Mouse (Mus musculus) CH12.LX (cell line): ENCODE measurements around the gene Stard5. TPM values are rescaled to one million over a fixed set of nuclear protein-coding genes. Genes with fewer than 3 reads are reported as not detected.
A peak's percentile ranks its signal among the peaks of the same experiment; 100 is the strongest.

ENCODE experiments used
- DNase-seq: peaks from one replicate; pipeline ENCODE4 v3.0.0-alpha.2; 2013; ENCODE audit errors: extremely low read depth
- H3K27ac ChIP-seq: 2 replicates; pipeline ENCODE4 v1.5.1; 2012; ENCODE audit warnings: low read depth, mild to moderate bottlenecking, control low read depth, moderate library complexity; ENCODE audit not compliant: insufficient read depth
- H3K27me3 ChIP-seq: replicated peaks from 2 replicates; pipeline ENCODE3; 2012; ENCODE audit warnings: inconsistent platforms
- H3K36me3 ChIP-seq, 2 experiments: replicated peaks in 1 of 2; 2 replicates each; pipeline versions ENCODE3 to v1.6.1; 2012; ENCODE audit warnings: inconsistent platforms in 1 of 2, low read length in 1 of 2, mild to moderate bottlenecking in 1 of 2, mixed read lengths in 1 of 2, moderate library complexity in 1 of 2; ENCODE audit not compliant: control insufficient read depth in 1 of 2, insufficient read depth in 1 of 2
- H3K4me1 ChIP-seq, 2 experiments: 2 replicates each; pipeline ENCODE4 v1.6.1; 2012; ENCODE audit warnings: inconsistent platforms in 1 of 2, moderate library complexity in 1 of 2; ENCODE audit not compliant: insufficient read depth in 2 of 2, control insufficient read depth in 1 of 2
- H3K4me2 ChIP-seq: 2 replicates; pipeline ENCODE4 v1.6.1; 2012; ENCODE audit warnings: low read depth, mild to moderate bottlenecking, control low read depth; ENCODE audit not compliant: poor library complexity, insufficient read depth, severe bottlenecking
- H3K4me3 ChIP-seq, 3 experiments: fragments of 150-350 bp in 1 of 3; sonication (generic) in 1 of 3; replicated peaks in 1 of 3; 2 replicates each; pipeline versions ENCODE3 to v1.5.1; 2011 to 2012; ENCODE audit warnings: low read depth in 2 of 3, low read length in 2 of 3, mild to moderate bottlenecking in 2 of 3, moderate library complexity in 2 of 3, control low read depth in 1 of 3, improper control_type of control experiment in 1 of 3, inconsistent platforms in 1 of 3, mixed read lengths in 1 of 3; ENCODE audit not compliant: poor library complexity in 1 of 3
- H3K79me2 ChIP-seq: replicated peaks from 2 replicates; pipeline ENCODE4 v1.6.1; 2012; ENCODE audit warnings: mild to moderate bottlenecking, moderate library complexity; ENCODE audit not compliant: control insufficient read depth, poor library complexity, insufficient read depth, severe bottlenecking; ENCODE audit errors: extremely low read depth
- H3K9ac ChIP-seq: 2 replicates; pipeline ENCODE4 v1.6.1; 2012; ENCODE audit warnings: low read depth, mild to moderate bottlenecking, control low read depth, moderate library complexity; ENCODE audit not compliant: insufficient read depth
- H3K9me3 ChIP-seq: replicated peaks from 2 replicates; pipeline ENCODE3; 2012; ENCODE audit warnings: low read length, inconsistent platforms, mixed read lengths
- BHLHE40 ChIP-seq: IDR thresholded peaks from 2 replicates; pipeline ENCODE4 v1.6.1; 2011; ENCODE audit warnings: mild to moderate bottlenecking, low read depth, low read length, improper control_type of control experiment
- CHD1 ChIP-seq: IDR thresholded peaks from 2 replicates; pipeline ENCODE4 v1.6.1; 2012; ENCODE audit warnings: low read depth, low read length, improper control_type of control experiment, inconsistent platforms
- CHD2 ChIP-seq: IDR thresholded peaks from 2 replicates; pipeline ENCODE4 v1.6.1; 2011; ENCODE audit warnings: low read length, improper control_type of control experiment
- CTCF ChIP-seq, 2 experiments: IDR thresholded peaks in 1 of 2; conservative IDR thresholded peaks in 1 of 2; 2 replicates each; pipeline ENCODE4 v1.5.1; 2011 to 2012; ENCODE audit warnings: low read depth in 2 of 2, low read length in 2 of 2, improper control_type of control experiment in 1 of 2, inconsistent platforms in 1 of 2, mild to moderate bottlenecking in 1 of 2, moderate library complexity in 1 of 2
- E2F4 ChIP-seq: IDR thresholded peaks from 2 replicates; pipeline ENCODE4 v1.6.1; 2011; ENCODE audit warnings: low read depth, low read length, improper control_type of control experiment; ENCODE audit not compliant: insufficient replicate concordance
- ELF1 ChIP-seq: IDR thresholded peaks from 2 replicates; pipeline ENCODE4 v1.6.1; 2014; ENCODE audit warnings: low read depth, mild to moderate bottlenecking, inconsistent platforms, low read length, improper control_type of control experiment
- ETS1 ChIP-seq: conservative IDR thresholded peaks from 2 replicates; pipeline ENCODE4 v1.6.1; 2012; ENCODE audit warnings: low read depth, mild to moderate bottlenecking, inconsistent platforms, low read length, improper control_type of control experiment, moderate library complexity
- GABPA ChIP-seq: IDR thresholded peaks from 2 replicates; pipeline ENCODE4 v1.6.1; 2012; ENCODE audit warnings: low read depth, low read length, improper control_type of control experiment, inconsistent platforms; ENCODE audit not compliant: insufficient replicate concordance
- HCFC1 ChIP-seq: IDR thresholded peaks from 2 replicates; pipeline ENCODE4 v1.6.1; 2012; ENCODE audit warnings: low read depth, mild to moderate bottlenecking, inconsistent platforms, low read length, improper control_type of control experiment
- JUN ChIP-seq: IDR thresholded peaks from 2 replicates; pipeline ENCODE4 v1.6.1; 2011; ENCODE audit warnings: low read depth, mild to moderate bottlenecking, low read length, improper control_type of control experiment, moderate library complexity; ENCODE audit not compliant: insufficient read depth
- JUND ChIP-seq: conservative IDR thresholded peaks from 2 replicates; pipeline ENCODE4 v1.6.1; 2011; ENCODE audit warnings: low read depth, low read length, improper control_type of control experiment
- KAT2A ChIP-seq: IDR thresholded peaks from 2 replicates; pipeline ENCODE4 v1.6.1; 2012; ENCODE audit warnings: low read length, improper control_type of control experiment, inconsistent platforms; ENCODE audit not compliant: insufficient replicate concordance
- MAFK ChIP-seq: IDR thresholded peaks from 2 replicates; pipeline ENCODE4 v1.6.1; 2011; ENCODE audit warnings: low read length, improper control_type of control experiment; ENCODE audit not compliant: insufficient replicate concordance
- MAX ChIP-seq: IDR thresholded peaks from 2 replicates; pipeline ENCODE4 v1.6.1; 2011; ENCODE audit warnings: low read length, improper control_type of control experiment
- MAZ ChIP-seq: IDR thresholded peaks from 2 replicates; pipeline ENCODE4 v1.6.1; 2012; ENCODE audit warnings: low read depth, mild to moderate bottlenecking, inconsistent platforms, low read length, improper control_type of control experiment, moderate library complexity
- MEF2A ChIP-seq: IDR thresholded peaks from 2 replicates; pipeline ENCODE4 v1.6.1; 2014; ENCODE audit warnings: low read depth, mild to moderate bottlenecking, inconsistent platforms, low read length, improper control_type of control experiment, borderline replicate concordance
- MXI1 ChIP-seq: IDR thresholded peaks from 2 replicates; pipeline ENCODE4 v1.6.1; 2011; ENCODE audit warnings: mild to moderate bottlenecking, low read depth, low read length, improper control_type of control experiment
- MYC ChIP-seq: IDR thresholded peaks from 2 replicates; pipeline ENCODE4 v1.6.1; 2011; ENCODE audit warnings: low read depth, mild to moderate bottlenecking, improper control_type of control experiment, low read length
- NELFE ChIP-seq: IDR thresholded peaks from 2 replicates; pipeline ENCODE4 v1.6.1; 2011; ENCODE audit warnings: low read depth, low read length, improper control_type of control experiment
- NRF1 ChIP-seq: IDR thresholded peaks from 2 replicates; pipeline ENCODE4 v1.6.1; 2014; ENCODE audit warnings: low read depth, mild to moderate bottlenecking, inconsistent platforms, low read length, improper control_type of control experiment, moderate library complexity
- PAX5 ChIP-seq: IDR thresholded peaks from 2 replicates; pipeline ENCODE4 v1.6.1; 2012; ENCODE audit warnings: low read length, inconsistent platforms, mixed read lengths
- POLR2A ChIP-seq: IDR thresholded peaks from 2 replicates; pipeline ENCODE4 v1.6.1; 2011; ENCODE audit warnings: low read depth, mild to moderate bottlenecking, improper control_type of control experiment, low read length
- RAD21 ChIP-seq: IDR thresholded peaks from 2 replicates; pipeline ENCODE4 v1.6.1; 2011; ENCODE audit warnings: low read depth, mild to moderate bottlenecking, low read length, improper control_type of control experiment, moderate library complexity
- RCOR1 ChIP-seq: conservative IDR thresholded peaks from 2 replicates; pipeline ENCODE4 v1.6.1; 2012; ENCODE audit warnings: low read depth, mild to moderate bottlenecking, inconsistent platforms, low read length, improper control_type of control experiment
- SIN3A ChIP-seq: IDR thresholded peaks from 2 replicates; pipeline ENCODE4 v1.6.1; 2012; ENCODE audit warnings: low read length, improper control_type of control experiment, inconsistent platforms
- SMC3 ChIP-seq: IDR thresholded peaks from 2 replicates; pipeline ENCODE4 v1.6.1; 2011; ENCODE audit warnings: low read depth, low read length, improper control_type of control experiment
- TBP ChIP-seq: conservative IDR thresholded peaks from 2 replicates; pipeline ENCODE4 v1.6.1; 2011; ENCODE audit warnings: low read depth, low read length, improper control_type of control experiment
- TCF12 ChIP-seq: IDR thresholded peaks from 2 replicates; pipeline ENCODE4 v1.6.1; 2014; ENCODE audit warnings: low read depth, mild to moderate bottlenecking, inconsistent platforms, low read length, improper control_type of control experiment
- UBTF ChIP-seq: IDR thresholded peaks from 2 replicates; pipeline ENCODE4 v1.6.1; 2012; ENCODE audit warnings: low read depth, mild to moderate bottlenecking, inconsistent platforms, low read length, improper control_type of control experiment, moderate library complexity
- USF1 ChIP-seq: IDR thresholded peaks from 2 replicates; pipeline ENCODE4 v1.6.1; 2014; ENCODE audit warnings: low read depth, mild to moderate bottlenecking, inconsistent platforms, low read length, improper control_type of control experiment
- USF2 ChIP-seq: conservative IDR thresholded peaks from 2 replicates; pipeline ENCODE4 v1.6.1; 2011; ENCODE audit warnings: low read depth, low read length, improper control_type of control experiment
- ZC3H11A ChIP-seq: IDR thresholded peaks from 2 replicates; pipeline ENCODE4 v1.6.1; 2012; ENCODE audit warnings: low read depth, mild to moderate bottlenecking, inconsistent platforms, low read length, improper control_type of control experiment
- ZKSCAN1 ChIP-seq: IDR thresholded peaks from 2 replicates; pipeline ENCODE4 v1.6.1; 2012; ENCODE audit warnings: low read depth, inconsistent platforms, low read length, improper control_type of control experiment, borderline replicate concordance
- ZNF384 ChIP-seq: IDR thresholded peaks from 2 replicates; pipeline ENCODE4 v1.6.1; 2012; ENCODE audit warnings: low read depth, low read length, improper control_type of control experiment, inconsistent platforms
- dilution Hi-C: fragments of 300-500 bp; cut with MboI; formaldehyde crosslinking; loops from 2 replicates; pipeline ENCODE4 v1.14.3; 2020; ENCODE audit warnings: low sequenced_read_pairs; ENCODE audit not compliant: extremely low pct_unique_long_range_greater_than_20kb, extremely low pct_ligation_motif_present
- in situ Hi-C: fragments of 300-500 bp; cut with MboI; formaldehyde crosslinking; loops from 3 replicates; pipeline ENCODE4 v1.14.3; 2019; ENCODE audit warnings: low sequenced_read_pairs, low pct_ligation_motif_present, low pct_unique_long_range_greater_than_20kb, mixed read lengths
- polyA plus RNA-seq: library from polyadenylated mRNA; unstranded; fragments of >175 nt; gene quantifications from 2 replicates; pipeline ENCODE4 v1.2.1, GENCODE M21; 2012; ENCODE audit warnings: low read depth; ENCODE audit not compliant: insufficient read length
- total RNA-seq, 2 experiments: library from RNA; depleted of rRNA; stranded (reverse); fragments of 300-350 nt in 1 of 2; fragments of >200 nt in 1 of 2; gene quantifications; 2 replicates each; pipeline ENCODE4 v1.2.3; 2012 to 2014

Stard5 gene
- total and polyA plus RNA-seq, 3 experiments: 31.7 to 44.9 (median 33.1) TPM

- peak; percentile 62 for TF ChIP-seq TBP
- TF ChIP-seq KAT2A: no peak
- no peak for TF ChIP-seq MAX
- no peak for TF ChIP-seq RCOR1
- no peak for TF ChIP-seq USF2
- no peak for TF ChIP-seq CTCF (conservative IDR thresholded peaks at IDR 0.05 in 1 of 2, IDR thresholded peaks at IDR 0.05 in 1 of 2; ENCODE audit: low read depth in 2 of 2, low read length in 2 of 2)
- TF ChIP-seq UBTF: no peak
These were observed 22.4 kb downstream of the Stard5 start (continued) for GRCm38 (mm10) chr7:83654196-83654595.

GRCm38 (mm10) chr7:83654938-83655630, 23.3 kb downstream of the Stard5 start:
- Histone ChIP-seq H3K36me3 (peaks cover 15 to 25% of the 10 kb centered on the region in 2 experiments), H3K4me3 (peak overlapping the region; percentile 65 to 97 (median 90)), H3K4me1 (peaks cover 9 to 51% of the 10 kb centered on the region in 2 experiments), H3K4me2 (peak overlapping the region; percentile 95), H3K79me2 (peaks cover 45% of the 10 kb centered on the region), H3K9ac (peak overlapping the region; percentile 89), H3K27me3 (no peaks in the 10 kb centered on the region), H3K27ac (peak overlapping the region; percentile 99), H3K9me3 (peaks cover 11% of the 10 kb centered on the region)
- in situ Hi-C loops: loop anchor here (25.0 kb wide), 1 partner anchor 232 kb away; the partner anchor contains the start of genes Mesd and Tlnrd1
- peak; percentile 90 for DNase-seq
- dilution Hi-C loops: no loop called here
- TF ChIP-seq MYC (peak; percentile 84), MEF2A (peak; percentile 94), NELFE (peak; percentile 73), CHD1 (peak; percentile 84; the same call in 1 of the 2 replicates), ZNF384 (no peak), JUND (peak; percentile 89), ZKSCAN1 (no peak), HCFC1 (peak; percentile 62), USF2 (no peak), POLR2A (peak; percentile 61), GABPA (no peak), BHLHE40 (peak; percentile 95), JUN (peak; percentile 75), ETS1 (peak; percentile 99), ZC3H11A (no peak), CTCF (conservative IDR thresholded peaks at IDR 0.05 in 1 of 2, IDR thresholded peaks at IDR 0.05 in 1 of 2; ENCODE audit: low read depth in 2 of 2, low read length in 2 of 2) (no peak), MAFK (peak; percentile 84), KAT2A (0 out of 2 replicates have a peak, but pooled peaks have one; percentile 65), PAX5 (no peak), ELF1 (peak; percentile 86), MAZ (peak; percentile 84; the same call in 1 of the 2 replicates), RAD21 (peak; percentile 6), E2F4 (peak; percentile 80; the same call in 1 of the 2 replicates), TCF12 (peak; percentile 99), MXI1 (peak; percentile 90), MAX (peak; percentile 88), CHD2 (peak; percentile 86), SIN3A (peak; percentile 99), SMC3 (no peak), RCOR1 (peak; percentile 92; the same call in 1 of the 2 replicates), USF1 (no peak), TBP (peak; percentile 68; the same call in 1 of the 2 replicates), NRF1 (peak; percentile 35; the same call in 1 of the 2 replicates), UBTF (no peak)
